Mouse (Mus musculus) brain, embryonic 14.5 days (tissue): ENCODE measurements around the gene M6pr. TPM values are rescaled to one million over a fixed set of nuclear protein-coding genes. Genes with fewer than 3 reads are reported as not detected.

Experiments used
- DNase-seq: peaks from one replicate; pipeline ENCODE4 v3.0.0-alpha.2; 2011; ENCODE audit warnings: low read depth
- CTCF ChIP-seq: fragments of 200-500 bp; IDR thresholded peaks from 2 replicates; pipeline ENCODE4 v1.5.1; 2012; ENCODE audit warnings: inconsistent platforms, mild to moderate bottlenecking, moderate library complexity, borderline replicate concordance; ENCODE audit not compliant: insufficient read depth, insufficient read length; ENCODE audit errors: extremely low read depth
- POLR2A ChIP-seq: fragments of 200-500 bp; IDR thresholded peaks from 2 replicates; pipeline ENCODE4 v1.6.1; 2012; ENCODE audit warnings: mild to moderate bottlenecking, inconsistent platforms, borderline replicate concordance; ENCODE audit not compliant: poor library complexity, insufficient read depth, insufficient read length, severe bottlenecking; ENCODE audit errors: extremely low read depth
- polyA plus RNA-seq: library from polyadenylated mRNA; depleted of rRNA; stranded (reverse); fragments of >200 nt; gene quantifications from 2 replicates; pipeline ENCODE4 v1.2.3, GENCODE M21; 2012

The M6pr gene
- polyA plus RNA-seq, 1 experiment: 42.7 TPM

DNA sequence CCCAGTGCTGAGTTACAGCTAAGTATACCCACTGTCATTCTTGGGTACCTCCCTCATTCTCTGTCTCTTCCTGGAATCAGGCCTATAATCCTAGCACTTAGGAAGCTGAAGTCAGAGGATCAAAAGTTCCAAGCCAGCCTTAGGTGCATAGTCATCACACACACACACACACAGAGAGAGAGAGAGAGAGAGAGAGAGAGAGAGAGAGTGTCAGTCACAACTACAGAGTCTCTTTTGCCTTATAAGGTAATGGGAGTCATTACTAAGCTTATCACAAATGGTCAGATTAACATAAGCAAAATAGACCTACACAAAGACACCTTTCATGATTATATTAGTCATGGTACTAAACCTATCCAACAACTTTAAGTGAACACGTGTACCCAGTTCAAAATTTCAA, 19.2 kb upstream of the M6pr start:
- DNase-seq: no peak
- TF ChIP-seq POLR2A (no peak), CTCF (no peak)

GRCm38 (mm10) chr6:122290253-122290652, 18.3 kb upstream of the M6pr start:
- TF ChIP-seq CTCF (no peak), POLR2A (no peak)

DNA sequence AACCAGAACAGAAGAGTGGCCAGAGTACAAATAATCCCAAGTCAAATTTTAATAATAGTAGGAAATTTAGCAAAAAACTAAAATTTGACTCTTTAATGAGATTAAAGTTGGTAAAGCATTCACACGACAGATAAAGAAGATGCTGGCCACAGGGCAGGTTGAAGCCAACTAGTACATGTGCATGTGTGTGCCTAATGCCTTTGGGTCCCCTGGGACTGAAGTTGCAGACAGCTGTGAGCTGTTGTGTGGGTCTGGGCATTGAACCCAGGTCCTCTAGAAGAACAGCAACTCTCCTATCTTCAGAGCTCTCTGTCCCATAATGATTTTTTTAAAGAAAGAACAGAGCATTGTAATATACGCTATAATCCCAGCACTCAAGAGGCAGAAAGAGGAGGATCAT, 17.3 kb upstream of the M6pr start:
- no peak for DNase-seq
- TF ChIP-seq CTCF (no peak), POLR2A (no peak)

More at GRCm38 (mm10) chr6:122290253-122290652, 18.3 kb upstream of the M6pr start:
- no peak for DNase-seq

- no peak for DNase-seq
- TF ChIP-seq CTCF (no peak), POLR2A (no peak)
These were observed 16.8 kb upstream of the M6pr start for GRCm38 (mm10) chr6:122291735-122292134.

DNA sequence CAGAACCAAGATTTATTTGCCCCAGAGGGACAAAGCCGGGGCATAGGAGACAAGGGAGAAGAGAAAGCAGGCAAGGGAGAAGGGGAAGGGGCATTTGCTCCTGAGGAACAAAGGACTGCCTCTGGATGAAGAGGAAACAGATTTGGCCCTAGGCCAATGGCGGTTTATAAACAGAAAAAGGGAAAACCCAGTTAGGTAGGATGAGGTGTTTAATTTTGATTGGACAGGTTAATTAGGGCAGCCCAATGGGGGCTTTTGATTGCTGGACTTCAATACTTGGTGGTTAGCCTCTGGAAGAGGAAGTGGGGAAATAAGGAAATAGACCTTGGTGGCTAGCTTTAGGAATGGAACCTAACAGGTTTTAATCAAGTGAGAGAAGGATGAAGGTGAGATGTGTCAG, 16.3 kb upstream of the M6pr start:
- TF ChIP-seq CTCF: no peak
- no peak for TF ChIP-seq POLR2A

GRCm38 (mm10) chr6:122293121-122293520, 15.4 kb upstream of the M6pr start:
- TF ChIP-seq CTCF (no peak), POLR2A (no peak)

More for the DNA sequence above, 16.3 kb upstream of the M6pr start:
- peak; percentile 24 for DNase-seq

DNA sequence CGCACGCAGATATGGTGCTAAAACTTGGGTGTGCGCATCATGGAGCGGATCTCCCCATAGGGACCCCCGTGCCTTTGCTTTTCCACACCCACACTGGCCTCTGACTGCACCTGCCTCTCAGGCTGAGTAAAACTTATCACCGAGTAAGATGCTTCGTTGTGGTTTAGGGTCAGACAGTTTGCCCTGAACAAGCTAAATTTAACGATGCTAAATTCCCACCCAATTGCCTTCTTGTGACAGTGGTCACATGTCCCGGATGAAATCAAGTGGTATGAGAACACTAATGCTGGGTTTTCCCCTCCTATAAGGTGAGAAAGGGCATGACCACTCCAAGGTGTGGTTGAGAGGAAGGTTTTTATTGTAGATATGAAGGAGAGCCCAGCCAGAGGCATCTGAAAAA, 14.7 kb upstream of the M6pr start:
- no peak for TF ChIP-seq POLR2A
- TF ChIP-seq CTCF: no peak
- DNase-seq: no peak

More at GRCm38 (mm10) chr6:122293121-122293520, 15.4 kb upstream of the M6pr start:
- DNase-seq: no peak

- TF ChIP-seq POLR2A: no peak
- TF ChIP-seq CTCF: no peak
- DNase-seq: no peak
These were observed 14.2 kb upstream of the M6pr start for GRCm38 (mm10) chr6:122294290-122294689.

- TF ChIP-seq POLR2A (no peak), CTCF (no peak)
- no peak for DNase-seq
These were observed 13.3 kb upstream of the M6pr start for GRCm38 (mm10) chr6:122295242-122295641.

DNA sequence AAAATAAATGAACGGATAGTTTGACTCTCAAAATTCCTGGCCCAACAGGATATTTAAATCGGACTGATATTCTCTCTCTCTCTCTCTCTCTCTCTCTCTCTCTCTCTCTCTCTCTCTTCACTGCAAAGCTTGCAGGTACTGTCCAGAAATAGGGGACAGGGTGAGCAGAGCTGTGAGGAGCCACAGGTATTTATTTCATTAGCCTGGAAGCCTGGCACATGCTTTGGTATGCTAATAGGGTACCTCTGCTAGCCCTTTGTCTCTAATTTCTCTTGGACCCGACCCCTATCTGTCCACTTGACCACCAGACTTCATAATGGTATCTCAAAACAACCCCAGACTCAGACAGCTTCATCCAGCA, 11.6 kb upstream of the M6pr start:
- no peak for TF ChIP-seq CTCF
- no peak for TF ChIP-seq POLR2A
- no peak for DNase-seq

DNA sequence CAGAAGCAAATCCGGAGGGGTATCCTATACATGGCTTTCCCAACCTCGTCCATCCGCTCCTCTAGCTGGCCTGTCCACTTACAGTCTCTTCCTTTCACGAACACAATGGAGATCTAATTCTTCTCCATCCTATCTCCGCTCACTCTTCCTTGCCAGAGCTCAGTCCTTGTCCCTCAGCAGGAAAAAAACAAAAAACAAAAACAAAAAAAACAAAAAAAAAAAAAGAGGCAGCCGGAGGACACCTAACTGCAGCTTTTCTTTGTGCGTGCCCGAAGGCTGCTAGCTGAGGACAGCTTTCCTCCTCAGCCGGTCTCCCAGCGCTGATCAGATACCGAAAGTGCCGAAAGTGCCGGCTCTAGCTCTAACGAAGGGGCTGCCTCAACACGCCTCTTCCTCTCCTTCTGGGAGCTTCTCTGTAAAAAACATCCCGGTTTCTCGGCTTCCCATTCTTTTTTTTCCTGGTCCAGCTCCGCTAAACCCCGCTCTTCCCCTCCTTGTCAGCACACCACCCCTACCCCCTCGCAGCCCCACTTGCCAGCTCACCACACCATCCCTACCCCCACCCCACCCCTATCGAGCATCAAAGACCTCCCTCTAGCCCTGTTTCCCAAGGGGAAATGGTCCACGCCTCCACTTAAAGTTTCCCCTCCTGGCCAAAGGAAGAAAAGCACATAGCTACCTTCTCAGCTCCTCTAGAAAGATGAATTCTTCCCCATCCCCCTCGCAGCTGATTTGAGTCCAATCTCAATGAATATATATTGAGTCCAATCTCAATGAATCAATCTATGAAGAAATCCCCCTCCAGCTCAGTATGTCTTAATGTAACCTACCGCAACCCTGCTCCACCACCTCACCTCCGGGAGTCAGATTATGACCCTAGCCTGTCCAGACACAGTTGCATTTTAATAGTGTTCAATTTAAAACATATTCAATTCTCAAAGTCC, 11.0 kb upstream of the M6pr start:
- DNase-seq: peak; percentile 81
- TF ChIP-seq CTCF: peak; percentile 23; the same call in 1 of the 2 replicates
- TF ChIP-seq POLR2A: peak; percentile 23; the same call in 1 of the 2 replicates

GRCm38 (mm10) chr6:122298223-122298609, 10.3 kb upstream of the M6pr start:
- TF ChIP-seq CTCF (no peak), POLR2A (no peak)
- peak; percentile 14 for DNase-seq

DNA sequence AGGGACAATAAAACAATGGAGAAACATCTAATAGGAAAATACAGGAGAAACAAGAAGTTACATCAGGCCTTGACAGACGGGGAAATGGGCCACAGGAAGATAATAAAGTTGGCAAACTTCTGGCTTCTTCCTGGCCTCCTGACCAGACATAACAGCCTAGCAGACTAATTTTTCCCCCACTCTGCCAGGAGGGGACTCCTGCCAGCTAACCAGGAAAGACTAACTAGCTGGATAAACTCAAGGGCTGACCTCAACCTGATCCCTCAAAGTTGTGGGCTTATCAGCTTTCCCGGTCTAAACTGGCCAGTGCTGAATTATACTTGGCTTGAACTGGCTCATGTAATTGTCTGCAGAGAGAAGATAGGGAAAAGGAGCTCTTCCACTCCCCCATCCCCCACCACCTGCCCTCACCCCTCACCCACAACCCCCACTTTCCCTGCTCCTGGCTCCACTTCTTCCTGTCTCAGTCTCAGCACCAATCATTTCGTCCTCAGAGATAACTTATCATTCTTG, 8.8 kb upstream of the M6pr start:
- DNase-seq: no peak
- TF ChIP-seq CTCF: no peak

DNA sequence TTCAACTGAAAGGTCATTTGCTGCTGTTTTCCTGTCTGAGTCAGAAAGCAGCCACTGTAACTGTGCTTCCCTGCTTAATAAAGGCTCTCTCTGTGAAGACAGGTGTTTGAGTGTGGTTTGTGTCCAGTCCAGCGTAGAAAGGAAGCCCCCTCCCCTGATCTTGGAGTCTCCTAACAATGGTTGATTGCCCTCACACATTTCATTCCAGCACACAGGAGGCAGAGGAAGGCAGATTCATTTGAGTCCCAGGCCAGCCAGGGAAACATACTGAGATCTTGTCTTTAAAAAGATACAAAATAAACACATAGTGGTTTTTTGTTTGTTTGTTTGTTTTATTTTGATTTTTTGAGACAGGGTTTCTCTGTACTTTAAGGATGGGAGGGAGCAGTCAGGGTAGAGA, 6.4 kb upstream of the M6pr start:
- DNase-seq: no peak
- TF ChIP-seq CTCF (no peak), POLR2A (no peak)

- TF ChIP-seq POLR2A (no peak), CTCF (no peak)
- DNase-seq: no peak
These were observed 5.9 kb upstream of the M6pr start for GRCm38 (mm10) chr6:122302661-122303060.

GRCm38 (mm10) chr6:122303526-122303925, 5.0 kb upstream of the M6pr start:
- no peak for TF ChIP-seq CTCF
- no peak for TF ChIP-seq POLR2A
- DNase-seq: no peak
